Mouse (Mus musculus): ENCODE data around the gene Shisal1. TPM values are rescaled to one million over a fixed set of nuclear protein-coding genes. Genes with fewer than 3 reads are reported as not detected.

Gene Shisal1
- polyA plus RNA-seq, 1 experiment from 2014 or later = 1.3 TPM

GRCm38 (mm10) chr15:84418266-84418610 lies 28.7 kb downstream of the Shisal1 start:
- Histone ChIP-seq H3K27me3 (peaks cover 44% of the 10 kb centered on the region), H3K9me3 (no peaks in the 10 kb centered on the region), H3K9ac (no peak overlapping the region), H3K36me3 (no peaks in the 10 kb centered on the region), H3K4me2 (no peak overlapping the region), H3K27ac (no peak overlapping the region), H3K4me1 (peaks cover 16% of the 10 kb centered on the region), H3K4me3 (no peak overlapping the region)
- 44% methylated on average over 4 of the region's 4 CpGs for WGBS
- ATAC-seq (ENCODE audit: insufficient number of reproducible peaks, insufficient read depth, low FRiP score, low TSS enrichment, low read depth) = no peak

- Histone ChIP-seq H3K27ac (no peak overlapping the region), H3K27me3 (peaks cover 44% of the 10 kb centered on the region), H3K36me3 (no peaks in the 10 kb centered on the region), H3K4me3 (no peak overlapping the region), H3K9ac (no peak overlapping the region), H3K4me2 (no peak overlapping the region), H3K4me1 (peaks cover 20% of the 10 kb centered on the region), H3K9me3 (no peaks in the 10 kb centered on the region)
- 29% methylated on average over 13 of the region's 13 CpGs for WGBS
- no peak for ATAC-seq (ENCODE audit: insufficient number of reproducible peaks, insufficient read depth, low FRiP score, low TSS enrichment, low read depth)
These were observed 29.2 kb downstream of the Shisal1 start for GRCm38 (mm10) chr15:84417592-84418265.

GRCm38 (mm10) chr15:84417017-84417416 lies 29.9 kb downstream of the Shisal1 start:
- Histone ChIP-seq H3K9me3 (no peaks in the 10 kb centered on the region), H3K4me3 (no peak overlapping the region), H3K9ac (no peak overlapping the region), H3K27ac (no peak overlapping the region), H3K4me1 (peaks cover 27% of the 10 kb centered on the region), H3K27me3 (peaks cover 42% of the 10 kb centered on the region), H3K36me3 (no peaks in the 10 kb centered on the region), H3K4me2 (no peak overlapping the region)
- no peak for ATAC-seq (ENCODE audit: insufficient number of reproducible peaks, insufficient read depth, low FRiP score, low TSS enrichment, low read depth)
- WGBS = 72% methylated on average over 14 of the region's 14 CpGs

DNA sequence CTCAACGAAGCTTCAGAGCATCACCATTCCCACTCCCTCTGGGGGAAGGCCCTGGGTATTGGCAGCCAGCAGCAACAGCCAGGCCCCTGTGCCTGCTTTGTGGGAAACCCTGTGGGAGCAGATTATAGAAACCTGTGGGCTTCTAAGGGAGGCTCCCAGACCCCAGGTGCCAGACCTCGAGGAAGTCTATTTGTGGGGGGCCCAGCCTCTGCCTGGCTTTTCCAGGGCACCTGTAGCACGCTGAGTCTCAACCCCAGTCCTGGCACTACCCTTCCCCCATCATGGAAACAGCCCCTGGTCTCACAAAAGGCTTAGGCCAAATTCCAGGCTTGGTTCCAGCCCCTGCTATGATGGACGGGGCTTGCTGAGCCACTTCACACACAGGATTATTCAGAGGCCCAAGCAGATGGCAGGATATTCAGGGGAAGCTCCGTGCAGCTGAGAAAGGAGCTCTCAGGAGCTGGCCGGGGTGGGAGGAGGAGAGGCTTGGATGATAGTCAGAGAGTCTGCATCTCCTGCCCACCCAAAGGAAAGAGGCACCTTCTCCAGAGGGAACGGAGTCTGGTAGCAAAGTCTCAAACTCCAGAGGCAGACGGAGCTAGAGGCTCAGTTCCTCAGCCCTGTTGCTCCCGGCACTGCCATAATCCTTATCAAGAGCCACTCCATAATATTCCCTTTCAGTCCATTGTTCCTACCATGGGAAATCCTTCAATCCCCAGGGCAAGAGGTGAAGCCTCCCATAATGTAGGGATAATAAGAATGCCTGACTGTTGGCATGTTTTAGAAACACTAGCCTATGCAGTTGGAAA lies 32.7 kb downstream of the Shisal1 start:
- Histone ChIP-seq H3K27ac (no peak overlapping the region; the same call in 1 of the 2 replicates), H3K4me3 (no peak overlapping the region), H3K9me3 (no peaks in the 10 kb centered on the region), H3K4me1 (peaks cover 46% of the 10 kb centered on the region), H3K27me3 (peaks cover 23% of the 10 kb centered on the region), H3K36me3 (no peaks in the 10 kb centered on the region), H3K9ac (peak overlapping the region; percentile 21; the same call in 1 of the 2 replicates), H3K4me2 (no peak overlapping the region)
- WGBS = 48% methylated on average over 9 of the region's 9 CpGs
- ATAC-seq (ENCODE audit: insufficient number of reproducible peaks, insufficient read depth, low FRiP score, low TSS enrichment, low read depth) = no peak

- Histone ChIP-seq H3K9me3 (no peaks in the 10 kb centered on the region), H3K4me1 (peaks cover 60% of the 10 kb centered on the region), H3K27ac (peak overlapping the region; percentile 2; the same call in 1 of the 2 replicates), H3K4me2 (no peak overlapping the region), H3K9ac (no peak overlapping the region), H3K27me3 (0 out of 2 replicates have a peak, but pooled peaks cover 10% of the 10 kb centered on the region), H3K36me3 (no peaks in the 10 kb centered on the region), H3K4me3 (no peak overlapping the region)
- 13% methylated on average over 6 of the region's 6 CpGs for WGBS
- ATAC-seq (ENCODE audit: insufficient number of reproducible peaks, insufficient read depth, low FRiP score, low TSS enrichment, low read depth) = 0 out of 2 replicates have a peak, but pooled peaks have one; percentile 29
These were observed 34.5 kb downstream of the Shisal1 start for GRCm38 (mm10) chr15:84412409-84412808.

GRCm38 (mm10) chr15:84410052-84410451 lies 36.8 kb downstream of the Shisal1 start:
- no peak for ATAC-seq (ENCODE audit: insufficient number of reproducible peaks, insufficient read depth, low FRiP score, low TSS enrichment, low read depth)
- Histone ChIP-seq H3K4me3 (no peak overlapping the region), H3K27ac (0 out of 2 replicates have a peak overlapping the region, but pooled peaks have one; percentile 23), H3K9ac (no peak overlapping the region), H3K4me2 (peak overlapping the region; percentile 7; the same call in 1 of the 2 replicates), H3K27me3 (peaks cover 13% of the 10 kb centered on the region; the same call in 1 of the 2 replicates), H3K36me3 (no peaks in the 10 kb centered on the region), H3K9me3 (no peaks in the 10 kb centered on the region), H3K4me1 (peaks cover 60% of the 10 kb centered on the region)
- 18% methylated on average over 8 of the region's 8 CpGs for WGBS

GRCm38 (mm10) chr15:84408576-84408975 lies 38.3 kb downstream of the Shisal1 start:
- Histone ChIP-seq H3K4me3 (no peak overlapping the region), H3K27ac (peak overlapping the region; percentile 8; the same call in 1 of the 2 replicates), H3K9me3 (no peaks in the 10 kb centered on the region), H3K36me3 (no peaks in the 10 kb centered on the region), H3K4me2 (no peak overlapping the region), H3K9ac (no peak overlapping the region), H3K4me1 (peaks cover 54% of the 10 kb centered on the region), H3K27me3 (peaks cover 24% of the 10 kb centered on the region)
- no peak for ATAC-seq (ENCODE audit: insufficient number of reproducible peaks, insufficient read depth, low FRiP score, low TSS enrichment, low read depth)
- WGBS = 17% methylated on average over 3 of the region's 3 CpGs

GRCm38 (mm10) chr15:84405759-84406158 lies 41.1 kb downstream of the Shisal1 start:
- Histone ChIP-seq H3K9me3 (no peaks in the 10 kb centered on the region), H3K4me1 (peaks cover 34% of the 10 kb centered on the region), H3K4me3 (no peak overlapping the region), H3K27ac (no peak overlapping the region), H3K4me2 (no peak overlapping the region), H3K9ac (no peak overlapping the region), H3K27me3 (peaks cover 36% of the 10 kb centered on the region), H3K36me3 (no peaks in the 10 kb centered on the region)
- ATAC-seq (ENCODE audit: insufficient number of reproducible peaks, insufficient read depth, low FRiP score, low TSS enrichment, low read depth) = no peak
- WGBS = 89% methylated on average over 3 of the region's 3 CpGs

DNA sequence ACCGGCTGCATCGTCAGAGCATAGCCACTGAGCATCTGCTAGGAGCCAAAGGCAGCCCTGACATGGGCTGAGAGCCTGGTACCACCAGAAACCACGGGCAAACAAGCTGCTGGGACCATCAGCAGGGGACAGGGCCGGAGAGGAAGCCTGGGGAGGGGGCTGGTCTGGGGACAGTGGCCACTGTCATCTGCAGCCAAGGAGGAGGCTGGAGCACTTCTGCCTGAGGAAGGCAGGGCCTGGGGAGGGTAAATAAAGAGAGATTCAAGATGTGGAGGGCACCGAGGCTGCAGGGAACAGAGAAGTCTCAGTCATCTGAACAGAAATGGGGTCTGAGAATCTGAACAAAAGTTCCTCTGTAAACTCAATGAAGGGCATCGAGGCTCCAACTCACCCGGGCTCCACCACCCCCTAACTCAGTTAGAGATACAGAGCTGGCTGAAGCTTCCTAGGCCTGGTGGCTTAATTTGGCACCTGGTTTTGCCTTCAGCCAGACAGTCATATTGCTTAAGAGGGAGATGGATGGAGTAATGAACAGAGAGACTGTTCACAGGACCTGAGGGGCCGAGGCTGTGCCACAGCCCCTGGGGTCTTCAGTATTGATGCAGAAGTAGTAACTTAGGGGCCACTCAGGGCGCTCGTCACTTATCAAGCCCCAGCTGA lies 43.3 kb downstream of the Shisal1 start:
- Histone ChIP-seq H3K9ac (no peak overlapping the region), H3K4me1 (peaks cover 12% of the 10 kb centered on the region), H3K4me2 (no peak overlapping the region), H3K4me3 (no peak overlapping the region), H3K27ac (peak overlapping the region; percentile 33; the same call in 1 of the 2 replicates), H3K27me3 (peaks cover 47% of the 10 kb centered on the region), H3K9me3 (no peaks in the 10 kb centered on the region), H3K36me3 (no peaks in the 10 kb centered on the region)
- no peak for ATAC-seq (ENCODE audit: insufficient number of reproducible peaks, insufficient read depth, low FRiP score, low TSS enrichment, low read depth)
- whole genome bisulfite sequencing = 53% methylated on average over 10 of the region's 10 CpGs

GRCm38 (mm10) chr15:84398617-84399016 lies 48.3 kb downstream of the Shisal1 start:
- H3K36me3 ChIP-seq = no peaks in the 10 kb centered on the region
- H3K27me3 ChIP-seq = peaks cover 24% of the 10 kb centered on the region
- no peaks in the 10 kb centered on the region for H3K9me3 ChIP-seq
- ATAC-seq (ENCODE audit: insufficient number of reproducible peaks, insufficient read depth, low FRiP score, low TSS enrichment, low read depth) = no peak
- WGBS = 83% methylated on average over 4 of the region's 4 CpGs
- H3K27ac ChIP-seq = no peak overlapping the region
- no peak overlapping the region for H3K4me2 ChIP-seq
- H3K4me3 ChIP-seq = no peak overlapping the region
- no peak overlapping the region for H3K9ac ChIP-seq
- peaks cover 3% of the 10 kb centered on the region; the same call in 1 of the 2 replicates for H3K4me1 ChIP-seq

DNA sequence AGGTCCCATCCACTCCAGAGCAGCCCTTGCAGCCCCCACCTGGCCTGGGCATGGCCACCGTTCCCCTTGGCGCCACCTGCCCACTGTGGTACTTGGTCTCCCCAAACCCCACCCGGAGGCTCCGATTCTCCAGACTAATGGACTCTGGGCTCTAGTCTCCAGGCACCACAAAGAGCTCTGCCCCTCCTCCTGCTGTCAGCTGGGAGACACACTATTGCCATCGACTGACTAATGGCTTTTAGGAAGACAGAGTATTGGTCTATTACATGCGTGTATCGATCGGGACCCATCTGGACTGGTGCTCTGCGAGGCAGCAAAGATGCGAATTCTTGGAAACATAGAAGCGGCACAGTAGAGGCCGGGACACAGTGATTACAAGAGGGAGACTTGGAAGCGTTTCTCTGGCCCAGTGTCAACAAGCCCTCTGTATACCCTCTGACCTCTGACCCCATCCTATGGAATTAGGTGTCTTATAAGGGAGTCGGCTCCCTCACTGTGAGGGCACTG lies 49.2 kb downstream of the Shisal1 start:
- H3K36me3 ChIP-seq = no peaks in the 10 kb centered on the region
- no peak overlapping the region for H3K4me3 ChIP-seq
- H3K9ac ChIP-seq = no peak overlapping the region
- H3K27ac ChIP-seq = no peak overlapping the region
- no peaks in the 10 kb centered on the region for H3K9me3 ChIP-seq
- WGBS = 70% methylated on average over 14 of the region's 14 CpGs
- ATAC-seq (ENCODE audit: insufficient number of reproducible peaks, insufficient read depth, low FRiP score, low TSS enrichment, low read depth) = no peak
- H3K4me1 ChIP-seq = no peaks in the 10 kb centered on the region; the same call in 1 of the 2 replicates
- peaks cover 16% of the 10 kb centered on the region; the same call in 1 of the 2 replicates for H3K27me3 ChIP-seq
- no peak overlapping the region for H3K4me2 ChIP-seq

All from embryonic facial prominence, embryonic 13.5 days (tissue).